Mouse (Mus musculus) kidney, adult 9 months (tissue): ENCODE results near the gene Smtnl1.

ENCODE experiments used
- DNase-seq: peaks from one replicate; pipeline ENCODE4 v3.0.0; 2022

The Smtnl1 gene

GRCm38 (mm10) chr2:84792516-84792915 lies 29.9 kb downstream of the Smtnl1 start:
- peak; percentile 30 for DNase-seq

GRCm38 (mm10) chr2:84790418-84790817 lies 32.0 kb downstream of the Smtnl1 start:
- DNase-seq: no peak

GRCm38 (mm10) chr2:84788316-84788715 lies 34.1 kb downstream of the Smtnl1 start:
- no peak for DNase-seq

GRCm38 (mm10) chr2:84783840-84784566 lies 38.4 kb downstream of the Smtnl1 start:
- peak; percentile 16 for DNase-seq

GRCm38 (mm10) chr2:84783315-84783714 lies 39.1 kb downstream of the Smtnl1 start:
- no peak for DNase-seq

- no peak for DNase-seq
These were observed 43.2 kb downstream of the Smtnl1 start for GRCm38 (mm10) chr2:84779210-84779609.

- no peak for DNase-seq
These were observed 44.7 kb downstream of the Smtnl1 start for GRCm38 (mm10) chr2:84777706-84778105.

GRCm38 (mm10) chr2:84775665-84776064 lies 46.8 kb downstream of the Smtnl1 start:
- no peak for DNase-seq

GRCm38 (mm10) chr2:84775241-84775640 lies 47.2 kb downstream of the Smtnl1 start, which contains the start of gene Serping1:
TSS of gene Serping1 (minus strand) at chr2:84775444.
- no peak for DNase-seq

GRCm38 (mm10) chr2:84774751-84775150 lies 47.7 kb downstream of the Smtnl1 start:
- peak; percentile 50 for DNase-seq

- no peak for DNase-seq
These were observed 49.3 kb downstream of the Smtnl1 start for GRCm38 (mm10) chr2:84773195-84773594.

- no peak for DNase-seq
These were observed 50.0 kb downstream of the Smtnl1 start for GRCm38 (mm10) chr2:84772454-84772853.

GRCm38 (mm10) chr2:84770501-84770900 lies 52.0 kb downstream of the Smtnl1 start:
- DNase-seq: no peak

- peak; percentile 38 for DNase-seq
These were observed 59.6 kb downstream of the Smtnl1 start for GRCm38 (mm10) chr2:84762818-84763217.

- no peak for DNase-seq
These were observed 60.2 kb downstream of the Smtnl1 start for GRCm38 (mm10) chr2:84762295-84762694.

- peak; percentile 38 for DNase-seq
These were observed 60.6 kb downstream of the Smtnl1 start for GRCm38 (mm10) chr2:84761840-84762239.

- DNase-seq: no peak
These were observed 61.1 kb downstream of the Smtnl1 start for GRCm38 (mm10) chr2:84761309-84761708.
